Mouse (Mus musculus) intestine, embryonic 14.5 days (tissue): Measurements from ENCODE around the gene Sec11a. TPM values are rescaled to one million over a fixed set of nuclear protein-coding genes. Genes with fewer than 3 reads are reported as not detected.

Experiments
- ATAC-seq: fragments of 200-750 bp; cut with Nextera tagmentation; replicated peaks from 2 replicates; pipeline ENCODE4 v1.8.0; 2017; ENCODE audit warnings: low read depth, moderate number of reproducible peaks, moderate TSS enrichment, moderate library complexity; ENCODE audit not compliant: low FRiP score, low TSS enrichment
- DNase-seq: peaks from one replicate; pipeline ENCODE4 v3.0.0-alpha.2; 2018; ENCODE audit warnings: low spot score
- H3K27ac ChIP-seq: fragments of 300-500 bp; sonication (generic); 2 replicates; pipeline ENCODE4 v1.5.1; 2014; ENCODE audit warnings: low read depth, mild to moderate bottlenecking, control low read depth
- H3K27me3 ChIP-seq: fragments of 300-500 bp; sonication (generic); replicated peaks from 2 replicates; pipeline ENCODE4 v1.6.1; 2014; ENCODE audit warnings: low read length, control low read depth; ENCODE audit not compliant: control insufficient read depth, insufficient read depth
- H3K36me3 ChIP-seq: fragments of 300-500 bp; sonication (generic); 2 replicates; pipeline ENCODE4 v1.6.1; 2014; ENCODE audit warnings: low read length, control low read depth; ENCODE audit not compliant: control insufficient read depth, insufficient read depth
- H3K4me1 ChIP-seq: fragments of 300-500 bp; sonication (generic); replicated peaks from 2 replicates; pipeline ENCODE4 v1.6.1; 2014; ENCODE audit warnings: low read length, control low read depth, mixed read lengths; ENCODE audit not compliant: control insufficient read depth, insufficient read depth
- H3K4me2 ChIP-seq: fragments of 300-500 bp; sonication (generic); 2 replicates; pipeline ENCODE4 v1.6.1; 2014; ENCODE audit warnings: low read length
- H3K4me3 ChIP-seq: fragments of 300-500 bp; sonication (generic); 2 replicates; pipeline ENCODE4 v1.5.1; 2014; ENCODE audit warnings: low read depth, low read length, control low read depth, mixed read lengths
- H3K9ac ChIP-seq: fragments of 300-500 bp; sonication (generic); 2 replicates; pipeline ENCODE4 v1.6.1; 2014; ENCODE audit warnings: mild to moderate bottlenecking, low read length
- H3K9me3 ChIP-seq: fragments of 300-500 bp; sonication (generic); 2 replicates; pipeline ENCODE4 v1.6.1; 2016; ENCODE audit warnings: low read length, control low read depth; ENCODE audit not compliant: control insufficient read depth
- WGBS: fragments of 180-500 bp; shearing (Covaris S2); extraction: QIAGEN DNeasy Blood & Tissue Kit; methylation state at CpG from one replicate; pipeline ENCODE4 v1.1.7; 2014; 5-methylcytosine and 5-hydroxymethylcytosine counted together
- polyA plus RNA-seq: library from polyadenylated mRNA; unstranded; fragments of >200 nt; fragmentation: Nextera tagmentation; extraction: Ambion mirVana; gene quantifications from 2 replicates; pipeline ENCODE4 v1.2.1, GENCODE M21; 2014

The Sec11a gene
- polyA plus RNA-seq, 1 experiment from 2014 or later = 218 TPM

- DNase-seq = no peak
- H3K27me3 ChIP-seq = no peaks in the 10 kb centered on the region
- H3K9ac ChIP-seq = no peak overlapping the region
- H3K4me1 ChIP-seq = no peaks in the 10 kb centered on the region
- no peak overlapping the region for H3K4me2 ChIP-seq
- 90% methylated on average over 2 of the region's 2 CpGs for WGBS
- no peak overlapping the region for H3K27ac ChIP-seq
- H3K4me3 ChIP-seq = no peak overlapping the region
- no peaks in the 10 kb centered on the region for H3K9me3 ChIP-seq
- H3K36me3 ChIP-seq = no peaks in the 10 kb centered on the region
- ATAC-seq = no peak
These were observed 23.8 kb upstream of the Sec11a start for GRCm38 (mm10) chr7:80971419-80971818.

DNA sequence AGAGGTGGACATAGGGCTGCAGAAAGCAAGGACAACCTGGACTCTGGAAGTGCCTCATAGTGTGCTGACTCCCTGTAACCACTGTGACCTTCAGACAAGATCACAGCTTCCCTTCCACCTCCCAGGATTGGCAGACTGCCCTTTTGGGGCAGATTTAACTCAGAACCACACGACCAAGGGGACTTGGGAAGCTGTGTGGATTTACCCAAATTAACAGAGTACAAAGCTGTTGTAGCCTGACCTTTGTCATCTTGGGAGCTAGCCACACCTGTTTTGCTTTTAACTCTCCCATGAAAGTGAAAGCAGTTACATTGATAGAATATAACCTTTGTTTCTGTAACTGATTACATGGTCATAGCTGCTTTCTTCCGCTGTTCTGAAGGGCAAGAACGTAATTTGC lies 23.3 kb upstream of the Sec11a start:
- H3K4me3 ChIP-seq = no peak overlapping the region
- no peaks in the 10 kb centered on the region for H3K4me1 ChIP-seq
- no peak overlapping the region for H3K4me2 ChIP-seq
- no peak overlapping the region for H3K9ac ChIP-seq
- DNase-seq (no peak), ATAC-seq (no peak)
- WGBS = 67% methylated on average over 3 of the region's 3 CpGs
- no peak overlapping the region for H3K27ac ChIP-seq
- H3K36me3 ChIP-seq = no peaks in the 10 kb centered on the region
- no peaks in the 10 kb centered on the region for H3K9me3 ChIP-seq
- no peaks in the 10 kb centered on the region for H3K27me3 ChIP-seq

GRCm38 (mm10) chr7:80962799-80963198 lies 15.2 kb upstream of the Sec11a start:
- H3K27ac ChIP-seq = no peak overlapping the region
- no peaks in the 10 kb centered on the region for H3K36me3 ChIP-seq
- DNase-seq = no peak
- no peak overlapping the region for H3K9ac ChIP-seq
- H3K9me3 ChIP-seq = no peaks in the 10 kb centered on the region
- H3K4me1 ChIP-seq = no peaks in the 10 kb centered on the region
- H3K4me3 ChIP-seq = no peak overlapping the region
- 75% methylated on average over 6 of the region's 6 CpGs for WGBS
- no peak for ATAC-seq
- no peaks in the 10 kb centered on the region for H3K27me3 ChIP-seq
- H3K4me2 ChIP-seq = no peak overlapping the region

DNA sequence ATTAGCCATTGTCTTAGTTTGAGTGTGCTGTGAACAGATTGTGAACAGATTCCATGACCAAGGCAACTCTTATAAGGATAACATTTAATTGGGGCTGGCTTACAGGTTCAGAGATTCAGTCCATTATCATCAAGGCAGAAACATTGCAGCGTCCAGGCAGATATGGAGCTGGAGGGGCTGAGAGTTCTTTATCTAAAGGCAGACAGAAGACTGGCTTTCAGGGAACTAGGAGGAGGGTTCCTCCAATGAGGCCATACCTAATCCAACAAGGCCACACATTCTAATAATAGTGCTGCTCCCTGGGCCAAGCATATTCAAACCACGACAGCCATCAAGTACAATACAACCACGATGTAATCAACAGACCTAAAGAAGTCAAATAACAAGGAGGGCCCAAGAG lies 11.4 kb upstream of the Sec11a start:
- H3K9me3 ChIP-seq = no peaks in the 10 kb centered on the region
- H3K9ac ChIP-seq = no peak overlapping the region
- no peak overlapping the region for H3K27ac ChIP-seq
- no peaks in the 10 kb centered on the region for H3K4me1 ChIP-seq
- H3K36me3 ChIP-seq = no peaks in the 10 kb centered on the region
- H3K4me3 ChIP-seq = no peak overlapping the region
- ATAC-seq = no peak
- WGBS = 84% methylated on average over 3 of the region's 3 CpGs
- H3K27me3 ChIP-seq = no peaks in the 10 kb centered on the region
- no peak overlapping the region for H3K4me2 ChIP-seq
- no peak for DNase-seq

GRCm38 (mm10) chr7:80956891-80957290 lies 9.3 kb upstream of the Sec11a start:
- H3K4me2 ChIP-seq = no peak overlapping the region
- H3K4me3 ChIP-seq = no peak overlapping the region
- ATAC-seq = no peak

GRCm38 (mm10) chr7:80954251-80954650 lies 6.7 kb upstream of the Sec11a start:
- no peaks in the 10 kb centered on the region for H3K36me3 ChIP-seq
- no peaks in the 10 kb centered on the region for H3K9me3 ChIP-seq
- H3K4me1 ChIP-seq = no peaks in the 10 kb centered on the region
- 80% methylated on average over 2 of the region's 2 CpGs for WGBS
- H3K4me2 ChIP-seq = no peak overlapping the region
- H3K9ac ChIP-seq = no peak overlapping the region
- no peak for DNase-seq
- no peak for ATAC-seq
- H3K27ac ChIP-seq = no peak overlapping the region
- no peak overlapping the region for H3K4me3 ChIP-seq
- no peaks in the 10 kb centered on the region for H3K27me3 ChIP-seq

More at GRCm38 (mm10) chr7:80956891-80957290, 9.3 kb upstream of the Sec11a start:
- H3K36me3 ChIP-seq = no peaks in the 10 kb centered on the region
- no peaks in the 10 kb centered on the region for H3K27me3 ChIP-seq
- H3K27ac ChIP-seq = no peak overlapping the region
- WGBS = 80% methylated on average over 2 of the region's 2 CpGs
- no peak for DNase-seq
- H3K9ac ChIP-seq = no peak overlapping the region
- H3K4me1 ChIP-seq = no peaks in the 10 kb centered on the region
- H3K9me3 ChIP-seq = no peaks in the 10 kb centered on the region

DNA sequence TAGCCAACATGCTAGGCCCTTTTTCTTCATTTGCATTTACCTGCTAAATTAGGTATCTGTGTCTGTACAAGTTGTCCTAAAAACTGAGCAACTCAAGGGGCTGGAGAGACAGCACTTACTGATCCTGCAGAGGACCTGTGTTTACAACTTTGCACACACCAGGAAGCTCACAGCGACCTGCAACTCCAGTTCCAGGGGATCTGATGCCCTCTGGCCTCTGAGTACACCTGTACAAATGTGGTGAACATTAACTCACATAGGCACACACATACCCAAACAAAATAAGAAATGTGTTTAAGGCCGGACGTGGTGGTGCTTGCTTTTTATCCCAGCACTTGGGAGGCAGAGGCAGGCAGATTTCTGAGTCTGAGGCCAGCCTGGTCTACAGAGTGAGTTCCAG lies 4.6 kb upstream of the Sec11a start:
- Histone ChIP-seq H3K9ac (no peak overlapping the region), H3K27me3 (no peaks in the 10 kb centered on the region), H3K4me1 (no peaks in the 10 kb centered on the region; the same call in 1 of the 2 replicates), H3K4me2 (no peak overlapping the region), H3K9me3 (no peaks in the 10 kb centered on the region), H3K27ac (no peak overlapping the region), H3K36me3 (no peaks in the 10 kb centered on the region), H3K4me3 (no peak overlapping the region)
- DNase-seq = no peak
- 63% methylated on average over 3 of the region's 3 CpGs for WGBS
- no peak for ATAC-seq

GRCm38 (mm10) chr7:80951461-80951860 lies 3.9 kb upstream of the Sec11a start:
- ATAC-seq (no peak), DNase-seq (no peak)
- Histone ChIP-seq H3K4me1 (peaks cover 2% of the 10 kb centered on the region; the same call in 1 of the 2 replicates), H3K36me3 (no peaks in the 10 kb centered on the region), H3K9ac (no peak overlapping the region), H3K4me3 (no peak overlapping the region), H3K9me3 (no peaks in the 10 kb centered on the region), H3K27me3 (no peaks in the 10 kb centered on the region), H3K27ac (no peak overlapping the region), H3K4me2 (no peak overlapping the region)
- WGBS = 84% methylated on average over 4 of the region's 4 CpGs

DNA sequence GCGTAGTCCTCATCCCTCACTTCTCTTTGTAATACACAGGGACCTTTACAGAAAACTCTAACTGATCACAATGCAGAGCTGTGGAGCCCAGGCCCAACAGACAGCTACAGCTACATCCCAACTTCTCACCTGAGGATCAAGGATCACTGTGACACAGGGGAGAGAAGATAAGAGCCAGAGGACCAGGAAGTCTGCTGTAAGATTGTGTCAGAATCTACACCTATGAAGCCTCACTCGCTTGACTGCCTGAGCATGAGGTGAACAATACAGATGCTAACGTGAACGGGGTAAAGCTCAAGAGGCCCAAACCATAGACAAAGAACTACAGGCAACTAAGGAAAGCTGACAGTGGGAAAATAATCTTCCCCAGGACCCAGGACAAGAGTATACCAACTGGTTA lies 7.8 kb downstream of the Sec11a start:
- Histone ChIP-seq H3K36me3 (peaks cover 5% of the 10 kb centered on the region), H3K4me1 (no peaks in the 10 kb centered on the region), H3K9me3 (no peaks in the 10 kb centered on the region), H3K27ac (no peak overlapping the region), H3K4me3 (no peak overlapping the region), H3K9ac (no peak overlapping the region), H3K4me2 (no peak overlapping the region), H3K27me3 (no peaks in the 10 kb centered on the region)
- DNase-seq = no peak
- ATAC-seq = no peak
- 95% methylated on average over 4 of the region's 4 CpGs for WGBS
